Mouse (Mus musculus): ENCODE measurements around the gene Pla2g15.
"Not testable (repeated sequence)": the region's sequence is repeated elsewhere in the genome, so short reads cannot be mapped to it uniquely, and the experiment has no call there.

The Pla2g15 gene

DNA sequence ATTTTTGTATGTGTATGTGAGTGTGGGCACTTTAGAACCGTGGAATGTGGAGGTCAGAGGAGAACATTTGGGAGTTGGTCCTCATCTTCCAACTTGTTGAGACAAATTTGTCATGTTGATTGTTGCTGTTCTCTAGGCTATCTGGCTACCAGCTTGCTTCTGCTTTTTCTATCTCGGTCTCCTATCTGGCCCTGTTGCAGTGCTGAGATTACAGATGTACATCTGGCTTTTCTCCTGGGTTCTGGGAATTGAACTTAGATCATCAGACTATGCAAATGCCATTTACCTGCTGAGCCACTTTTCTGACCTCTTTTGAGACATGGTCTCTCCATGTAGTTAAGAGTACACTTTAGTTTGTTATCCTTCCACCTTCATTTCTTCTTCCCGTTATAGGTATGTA, 23.4 kb downstream of the Pla2g15 start:
- DNase-seq, result no peak

DNA sequence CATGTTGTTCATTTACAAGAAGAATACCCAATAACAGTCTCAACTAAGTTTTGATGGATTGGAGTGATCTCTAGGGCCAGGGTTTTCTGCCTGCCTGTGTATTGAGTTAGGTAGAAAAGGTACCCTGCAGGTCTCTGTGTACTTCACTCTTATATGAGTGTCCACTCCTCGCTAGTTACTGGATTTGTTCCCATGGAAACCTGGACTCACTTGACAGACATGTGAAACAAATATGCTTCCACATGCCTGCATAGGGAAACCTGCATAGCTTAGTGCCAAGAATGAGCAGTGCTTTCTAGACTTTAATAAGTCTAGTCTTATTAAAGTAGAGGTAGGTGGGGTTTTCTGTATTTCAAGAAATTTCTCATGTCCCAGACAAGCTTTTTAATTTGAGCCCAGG, 26.7 kb downstream of the Pla2g15 start:
- no peak for DNase-seq

DNA sequence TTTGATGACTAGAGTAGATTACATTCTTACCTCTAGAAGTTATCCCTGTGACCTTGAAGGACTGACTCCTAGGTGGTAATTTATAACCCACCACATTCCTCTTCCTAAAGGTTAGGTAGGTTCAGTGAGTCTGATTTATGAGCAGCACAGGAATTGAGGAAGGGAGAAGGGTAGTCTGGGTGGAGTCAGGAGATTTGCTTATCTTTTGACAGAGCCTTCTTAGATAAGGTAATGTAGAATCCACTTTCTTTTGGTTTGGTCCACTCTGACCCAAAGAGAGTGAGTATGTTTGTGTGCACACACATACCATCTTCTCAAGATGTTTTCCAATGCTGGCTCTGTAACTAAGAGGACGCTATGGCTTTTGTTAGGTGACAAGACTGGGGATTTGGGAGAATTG, 27.4 kb downstream of the Pla2g15 start:
- no peak for DNase-seq

DNA sequence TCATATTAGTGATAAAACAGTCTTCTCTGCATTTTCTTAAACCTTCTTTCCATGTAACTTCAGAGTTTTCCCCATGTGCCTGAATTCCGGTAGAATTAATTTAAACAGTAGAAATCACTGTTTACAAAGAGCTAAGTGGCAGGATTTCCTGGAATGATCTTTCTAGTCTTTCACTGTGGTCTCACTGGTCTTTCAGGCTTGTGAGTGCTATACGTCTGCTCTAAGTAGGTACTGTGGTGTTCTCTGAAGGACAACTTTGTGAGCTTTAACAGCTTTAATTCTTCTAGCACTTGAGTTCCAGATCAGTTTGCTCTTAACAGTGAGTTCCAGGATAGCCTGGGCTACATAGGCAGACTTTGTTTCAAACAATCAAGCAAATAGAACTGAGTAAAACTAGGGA, 28.2 kb downstream of the Pla2g15 start:
- no peak for DNase-seq

DNA sequence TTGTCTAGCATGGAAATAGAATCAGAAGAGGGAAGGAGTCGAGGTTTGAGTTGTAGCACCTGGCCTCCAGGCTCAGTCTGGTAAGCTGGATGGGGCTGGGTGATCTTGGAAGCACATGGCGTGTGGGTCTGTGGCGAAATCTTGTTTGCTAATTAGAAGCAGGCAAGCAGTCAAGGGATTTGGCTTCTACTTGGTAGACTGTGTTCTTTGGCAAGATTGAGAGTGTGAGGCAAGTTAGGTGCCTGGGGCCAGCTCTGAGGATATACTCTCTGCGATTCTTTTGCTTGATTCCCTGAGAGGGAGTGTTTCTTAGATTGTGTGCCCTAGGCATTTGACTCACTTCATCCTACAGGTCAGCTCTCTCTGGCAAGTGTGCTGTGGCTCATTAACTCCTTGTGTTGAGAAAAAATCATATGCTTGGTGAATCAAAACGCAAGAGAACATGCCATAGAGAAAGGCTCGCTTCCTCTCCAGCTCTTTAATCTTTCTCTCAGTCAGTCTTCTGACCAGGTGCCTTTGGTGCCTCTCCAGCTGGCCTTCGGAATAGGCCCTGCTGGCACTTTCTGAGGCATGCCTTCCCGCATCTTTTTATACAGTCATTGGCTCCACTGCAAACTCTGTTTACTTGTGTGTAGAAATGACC, 35.5 kb downstream of the Pla2g15 start:
- DNase-seq, result peak; percentile 25

DNA sequence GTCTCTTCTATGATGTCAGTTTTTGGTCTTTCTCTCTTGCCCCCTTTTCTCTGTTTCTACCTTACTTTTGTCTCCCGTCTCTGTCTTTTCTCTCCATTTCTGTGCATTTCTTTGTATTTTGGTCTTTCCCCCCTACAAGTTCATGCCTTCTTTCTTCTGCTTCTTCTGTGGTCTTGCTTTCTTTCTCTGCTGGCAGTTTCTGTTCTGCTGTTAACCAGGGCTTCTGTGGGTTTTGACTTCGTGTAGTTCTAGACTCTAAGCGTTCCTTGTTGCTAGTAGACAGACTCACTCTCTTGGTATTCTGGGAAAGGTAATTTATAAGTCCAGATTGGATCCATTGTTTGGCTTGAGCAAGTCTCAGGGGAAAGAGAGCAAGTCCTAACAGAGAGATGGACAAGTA, 36.2 kb downstream of the Pla2g15 start:
- no peak for DNase-seq

DNA sequence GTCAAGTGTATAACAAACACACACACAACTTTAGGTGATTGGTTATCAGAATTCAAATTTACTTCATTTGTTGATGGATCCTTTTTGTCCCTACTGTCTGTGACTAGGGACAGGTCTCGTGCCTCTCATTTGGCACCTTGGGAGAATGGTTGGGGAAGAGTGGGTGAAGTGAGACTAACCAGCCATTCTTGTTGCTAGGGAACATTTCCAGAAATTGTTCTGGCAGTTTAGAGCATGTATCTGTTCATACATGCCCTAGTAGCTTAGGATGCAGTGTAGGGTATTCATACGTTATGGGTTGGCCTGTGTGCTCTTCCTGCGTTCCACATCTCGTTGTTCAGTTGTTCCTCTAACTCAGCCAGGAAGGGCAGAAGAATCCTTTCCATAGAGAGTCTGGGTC, 39.0 kb downstream of the Pla2g15 start:
- DNase-seq, result no peak

DNA sequence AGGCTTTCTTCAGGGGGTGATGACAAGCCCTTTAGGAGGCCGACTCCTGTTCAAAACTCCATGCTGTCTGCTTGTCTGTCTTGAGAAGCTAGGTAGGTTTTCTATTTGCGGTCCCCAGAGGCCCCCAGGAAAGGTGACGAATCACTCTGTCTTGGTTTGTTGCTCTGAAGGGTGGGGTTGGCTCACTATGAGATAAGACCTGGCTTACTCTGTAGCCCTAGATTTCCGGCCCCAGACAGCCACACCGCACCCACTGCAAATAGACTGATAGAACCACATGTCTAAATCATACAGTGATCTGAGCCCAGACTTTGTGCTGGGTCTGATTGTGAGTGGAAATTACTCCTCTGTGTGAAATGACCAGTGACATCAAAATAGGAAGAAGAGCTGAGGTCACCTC, 41.4 kb downstream of the Pla2g15 start:
- no peak for DNase-seq

DNA sequence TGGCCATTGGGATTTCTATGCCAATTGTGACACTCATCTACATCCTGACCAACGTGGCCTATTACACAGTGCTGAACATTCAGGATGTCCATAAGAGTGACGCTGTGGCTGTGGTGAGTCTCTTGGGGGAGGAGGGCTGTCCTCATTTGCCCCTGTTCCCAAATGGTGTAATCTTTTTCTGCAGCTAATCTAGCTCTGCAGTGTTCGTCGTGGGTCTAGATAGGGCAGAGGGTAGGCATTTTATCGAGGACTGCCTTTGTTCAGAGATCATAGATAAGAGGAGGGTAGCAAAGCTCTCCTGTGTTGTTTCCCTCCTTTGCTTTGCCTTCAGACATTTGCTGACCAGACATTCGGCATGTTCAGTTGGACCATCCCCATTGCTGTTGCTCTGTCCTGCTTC, 43.0 kb downstream of the Pla2g15 start:
- DNase-seq, result no peak

DNA sequence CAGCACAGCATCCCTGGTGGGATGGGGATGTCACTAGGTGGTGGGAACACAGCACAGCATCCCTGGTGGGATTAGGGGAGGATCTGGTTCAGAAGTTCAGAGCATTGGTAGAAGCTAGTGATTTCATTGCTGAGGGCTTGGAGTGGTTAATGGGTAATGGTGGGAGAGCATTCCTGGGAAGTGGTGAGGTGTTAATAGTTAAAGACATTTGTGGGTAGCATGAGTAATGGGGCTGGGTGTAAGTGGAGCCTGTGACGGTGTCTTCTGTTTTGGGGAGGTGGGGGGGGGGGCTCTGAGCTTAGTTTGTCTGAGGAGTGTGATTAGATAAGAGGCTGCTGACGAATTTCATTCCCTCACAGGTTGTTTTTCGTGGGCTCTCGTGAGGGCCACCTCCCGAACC, 43.9 kb downstream of the Pla2g15 start:
- DNase-seq, result no peak

DNA sequence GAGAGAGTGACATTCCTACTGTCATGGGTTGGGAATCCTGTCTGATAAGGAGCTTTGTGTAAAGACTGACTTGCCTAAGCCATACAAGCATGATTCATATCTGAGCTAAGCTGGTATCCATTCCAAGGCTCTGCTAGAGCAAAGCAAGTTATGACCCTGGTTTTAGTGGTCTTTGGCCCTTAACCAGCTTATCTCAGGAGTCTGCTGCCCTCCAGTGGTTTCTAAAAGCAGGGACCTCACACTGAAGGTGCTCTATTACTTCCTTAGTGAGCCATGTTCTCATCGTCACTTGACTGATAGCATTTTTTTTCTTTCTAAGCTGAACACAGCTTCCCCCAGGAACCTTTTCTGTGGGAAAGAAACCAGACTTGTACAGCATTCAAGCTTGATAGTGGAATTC, 48.5 kb downstream of the Pla2g15 start:
- no peak for DNase-seq

DNA sequence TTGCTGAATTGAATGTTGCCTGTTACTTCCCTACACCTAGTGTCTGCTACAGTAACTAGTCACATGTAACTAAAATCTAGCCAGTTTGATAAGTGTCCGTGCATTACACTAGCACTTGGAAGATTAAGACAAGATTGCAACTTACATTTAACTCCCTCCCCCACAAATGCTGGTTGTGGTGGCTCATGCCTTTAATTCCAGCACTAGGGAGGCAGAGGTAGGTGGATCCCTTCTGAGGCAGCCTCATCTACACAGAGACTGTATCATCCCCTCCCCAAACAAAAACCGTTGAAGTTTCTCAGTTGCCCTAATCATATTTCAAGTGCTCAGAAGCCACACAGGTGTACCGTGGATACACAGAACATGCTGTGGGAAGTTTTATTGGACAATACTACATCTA, 49.4 kb downstream of the Pla2g15 start:
- DNase-seq, result not testable (repeated sequence)

DNA sequence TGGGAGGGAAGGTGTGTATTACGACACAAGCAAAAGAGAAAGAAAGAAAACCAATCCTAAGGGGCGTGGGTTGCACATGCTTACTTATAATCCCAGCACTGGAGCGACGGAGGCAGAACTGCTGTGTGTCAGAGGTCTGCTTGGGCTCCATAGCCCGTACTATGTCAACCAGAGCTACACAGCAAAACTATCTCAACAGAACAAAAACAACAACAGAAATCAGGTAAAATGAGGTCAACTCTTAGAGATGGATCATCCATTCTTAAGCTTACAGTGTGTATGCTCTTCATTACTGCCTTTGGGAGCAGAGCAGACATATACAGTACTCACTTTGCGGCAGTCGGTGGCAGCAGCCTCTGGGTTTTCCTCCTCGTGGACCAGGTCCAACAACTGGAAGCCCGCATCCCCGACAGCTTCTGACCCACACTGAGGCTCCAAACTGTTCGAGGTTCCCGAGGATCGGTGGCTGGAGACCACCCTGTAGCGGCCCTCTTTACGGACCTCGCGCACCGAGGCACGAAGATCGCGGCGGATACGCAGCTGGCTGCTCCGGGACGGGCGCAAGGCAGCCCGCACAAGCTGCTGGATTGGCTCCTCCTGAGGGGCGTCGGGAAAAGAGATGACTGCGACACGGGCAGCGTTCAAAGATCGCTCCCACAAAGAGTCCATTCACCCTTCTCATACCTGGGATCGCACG, 60.0 kb downstream of the Pla2g15 start:
- DNase-seq, result no peak

DNA sequence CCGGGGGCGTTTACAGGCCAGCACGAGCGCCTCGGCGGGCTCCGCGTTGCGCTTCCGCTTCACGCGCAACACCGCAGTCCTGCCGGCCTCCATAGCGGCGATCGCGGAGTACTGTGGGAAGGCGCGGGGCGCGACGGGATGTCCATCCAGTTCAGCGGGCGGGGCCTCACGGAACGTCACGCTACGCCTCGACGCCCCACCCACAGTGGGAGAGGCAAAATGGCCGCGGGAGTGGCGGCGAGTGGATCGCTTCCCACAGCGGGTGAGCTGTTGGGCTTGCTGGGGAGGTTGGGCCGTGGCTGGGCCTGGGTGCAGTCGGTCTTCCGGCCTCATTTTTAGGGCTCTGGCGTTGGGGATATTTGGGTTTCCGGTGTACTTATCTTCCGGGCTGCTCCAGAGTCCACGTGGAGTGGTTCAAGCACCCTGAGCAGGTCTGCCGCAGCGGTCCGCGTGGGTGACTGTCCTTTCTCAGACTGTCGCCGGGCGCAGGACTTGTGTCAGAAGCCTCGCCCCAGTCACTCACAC, 60.7 kb downstream of the Pla2g15 start, which contains the start of the genes Slc7a6os and Prmt7:
Gene Slc7a6os, minus strand, starts transcription at position 115 of the 525 bp plus-strand sequence.
Gene Prmt7, plus strand, starts transcription at position 116 of the 525 bp plus-strand sequence.
- peak; percentile 93 for DNase-seq

DNA sequence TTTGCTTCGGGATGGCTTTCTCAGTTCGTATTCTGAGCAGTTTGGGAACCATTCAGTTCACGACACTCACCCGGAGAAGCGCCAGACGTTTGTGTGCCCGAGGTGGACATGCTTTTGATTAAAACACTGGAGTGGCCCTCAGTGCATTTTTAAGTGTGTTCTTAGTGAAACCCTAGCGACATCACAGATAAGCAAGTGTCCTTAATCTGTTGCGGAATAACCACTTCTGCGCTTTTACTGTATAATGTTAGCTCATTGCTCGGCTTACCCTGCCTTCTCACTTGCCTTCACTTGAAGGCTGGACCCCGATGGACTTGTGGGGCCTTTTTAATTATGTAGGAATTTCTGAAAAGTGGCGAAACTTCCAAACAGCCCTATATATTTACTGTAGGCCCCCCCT, 61.2 kb downstream of the Pla2g15 start:
- no peak for DNase-seq

DNA sequence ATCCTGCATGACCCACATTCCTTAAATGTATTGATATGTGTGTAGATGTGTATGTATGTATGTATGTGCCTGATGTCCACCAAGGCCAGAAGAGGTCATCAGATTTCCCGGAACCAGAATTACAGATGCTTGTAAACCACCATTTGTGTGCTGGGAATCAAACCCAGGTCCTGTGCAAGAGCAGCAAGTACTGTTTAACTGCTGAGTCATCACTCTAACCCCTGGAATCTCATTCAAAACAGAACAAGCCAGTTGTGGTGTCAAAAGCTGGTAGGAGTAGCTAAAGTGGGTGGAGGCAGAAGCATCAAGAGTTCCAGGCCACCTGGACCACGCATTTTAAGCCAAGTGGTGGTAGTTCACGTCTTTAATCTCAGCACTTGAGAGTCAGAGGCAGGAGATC, 63.8 kb downstream of the Pla2g15 start:
- no peak for DNase-seq

Measured in cerebellum, adult 11 months (tissue).